Comparison of ENCODE assay signal across 15 mouse cellular contexts in the genomic region with DNA sequence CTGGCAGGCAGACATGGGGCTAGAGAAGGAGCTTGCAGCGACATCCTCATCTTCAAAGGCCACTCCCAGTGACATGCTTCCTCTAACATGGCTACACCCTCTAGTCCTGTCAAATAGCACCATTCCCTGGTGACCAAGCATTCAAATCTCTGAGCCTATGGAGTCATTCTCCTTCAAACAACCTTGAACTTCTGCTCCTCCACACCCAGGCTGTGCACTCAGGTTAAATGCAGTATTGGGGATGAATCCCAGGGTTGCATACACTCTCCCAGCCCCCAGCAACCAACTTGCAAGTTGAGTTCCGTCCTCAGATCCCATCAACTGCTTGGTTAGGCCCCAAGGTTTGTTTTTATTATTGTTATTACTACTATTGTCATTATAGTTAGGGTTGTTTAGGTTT.
"Had no signal": no experiment of that assay in that cellular context is flagged by ENCODE, and none has a peak within 500 bp of the region (broad histone marks: within the 10 kb centered on the region; RNA-seq: fewer than 3 reads in every experiment).

No protein-coding gene starts in this region.

- DNase-seq: lung, adult 2 months; lung, postnatal 14 days; lung, postnatal 36 days; right cerebral cortex, postnatal 14 days; thymus, adult 2 months; thymus, postnatal 25 days; thymus, postnatal 4 days had no signal

- H3K4me3 ChIP-seq: lung, embryonic 15.5 days; megakaryocyte, embryonic 14.5 days; midbrain, embryonic 13.5 days; midbrain, embryonic 15.5 days; neural tube, embryonic 12.5 days; stomach, embryonic 15.5 days had no signal

- H3K27me3 ChIP-seq: lung, embryonic 15.5 days; midbrain, embryonic 13.5 days; midbrain, embryonic 15.5 days; neural tube, embryonic 12.5 days; stomach, embryonic 15.5 days had no signal

- H3K27ac ChIP-seq: lung, embryonic 15.5 days; macrophage; midbrain, embryonic 13.5 days; midbrain, embryonic 15.5 days; neural tube, embryonic 12.5 days; stomach, embryonic 15.5 days; stomach, postnatal 0 days had no signal
